14 mouse cellular contexts compared by ENCODE assay signal in genomic region chrX:104488870-104489467, GRCm38 (mm10).
"Had no signal": no experiment of that assay in that cellular context is flagged by ENCODE, and none has a peak within 500 bp of the region (broad histone marks: within the 10 kb centered on the region; RNA-seq: fewer than 3 reads in every experiment).

No protein-coding gene starts in this region.

- H3K9me3 ChIP-seq: liver, embryonic 13.5 days; midbrain, embryonic 12.5 days; stomach, embryonic 15.5 days had no signal

- H3K4me1 ChIP-seq: midbrain, embryonic 12.5 days; stomach, embryonic 15.5 days had no signal

- H3K36me3 ChIP-seq: liver, embryonic 13.5 days; midbrain, embryonic 12.5 days; stomach, embryonic 15.5 days had no signal

- H3K9ac ChIP-seq: liver, embryonic 13.5 days; midbrain, embryonic 12.5 days; stomach, embryonic 15.5 days had no signal

- H3K4me3 ChIP-seq: left cerebral cortex, adult 2 months; liver, embryonic 13.5 days; midbrain, embryonic 12.5 days; stomach, embryonic 15.5 days had no signal

- DNase-seq: kidney, adult 18-20 months; kidney, adult 9 months; kidney, postnatal 14 days; kidney, postnatal 4 days; liver, embryonic 13.5 days; lung, adult 2 months; lung, postnatal 14 days; lung, postnatal 4 days; right cerebral cortex, adult 18-20 months; right cerebral cortex, postnatal 25 days; thymus, postnatal 36 days had no signal

- H3K4me2 ChIP-seq: liver, embryonic 13.5 days; midbrain, embryonic 12.5 days; stomach, embryonic 15.5 days had no signal

- H3K27me3 ChIP-seq: stomach, embryonic 15.5 days had no signal

- H3K27ac ChIP-seq: left cerebral cortex, adult 2 months; liver, embryonic 13.5 days; midbrain, embryonic 12.5 days; stomach, embryonic 15.5 days had no signal
